Mouse (Mus musculus) midbrain, embryonic 10.5 days (tissue): Measurements from ENCODE around the gene Aldh3b1. TPM values are rescaled to one million over a fixed set of nuclear protein-coding genes. Genes with fewer than 3 reads are reported as not detected.

Experiments
- DNase-seq: peaks from one replicate; pipeline ENCODE4 v3.0.0-alpha.2; 2017; ENCODE audit warnings: low spot score
- H3K27ac ChIP-seq: fragments of 300-500 bp; sonication (generic); replicated peaks from 2 replicates; pipeline ENCODE4 v1.5.1; 2016; ENCODE audit warnings: mild to moderate bottlenecking
- H3K27me3 ChIP-seq: fragments of 300-500 bp; sonication (generic); 2 replicates; pipeline ENCODE4 v1.6.1; 2016; ENCODE audit warnings: low read depth, mild to moderate bottlenecking; ENCODE audit not compliant: poor library complexity, severe bottlenecking
- H3K36me3 ChIP-seq: fragments of 300-500 bp; sonication (generic); 2 replicates; pipeline ENCODE4 v1.6.1; 2016; ENCODE audit warnings: mild to moderate bottlenecking, moderate library complexity
- H3K4me1 ChIP-seq: fragments of 300-500 bp; sonication (generic); 2 replicates; pipeline ENCODE4 v1.6.1; 2016
- H3K4me3 ChIP-seq: fragments of 300-500 bp; sonication (generic); 2 replicates; pipeline ENCODE4 v1.5.1; 2016; ENCODE audit warnings: mild to moderate bottlenecking, moderate library complexity
- H3K9me3 ChIP-seq: fragments of 300-500 bp; sonication (generic); replicated peaks from 2 replicates; pipeline ENCODE4 v1.6.1; 2016; ENCODE audit warnings: mild to moderate bottlenecking
- WGBS: fragments of 180-500 bp; shearing (Covaris S2); methylation state at CpG from one replicate; pipeline ENCODE4 v1.1.7; 2016; 5-methylcytosine and 5-hydroxymethylcytosine counted together
- polyA plus RNA-seq: library from polyadenylated mRNA; unstranded; fragments of >200 nt; fragmentation: Nextera tagmentation; extraction: Ambion mirVana; gene quantifications from 2 replicates; pipeline ENCODE4 v1.2.1, GENCODE M21; 2016

The Aldh3b1 gene
- polyA plus RNA-seq, 1 experiment from 2014 or later: 0.73 TPM

DNA sequence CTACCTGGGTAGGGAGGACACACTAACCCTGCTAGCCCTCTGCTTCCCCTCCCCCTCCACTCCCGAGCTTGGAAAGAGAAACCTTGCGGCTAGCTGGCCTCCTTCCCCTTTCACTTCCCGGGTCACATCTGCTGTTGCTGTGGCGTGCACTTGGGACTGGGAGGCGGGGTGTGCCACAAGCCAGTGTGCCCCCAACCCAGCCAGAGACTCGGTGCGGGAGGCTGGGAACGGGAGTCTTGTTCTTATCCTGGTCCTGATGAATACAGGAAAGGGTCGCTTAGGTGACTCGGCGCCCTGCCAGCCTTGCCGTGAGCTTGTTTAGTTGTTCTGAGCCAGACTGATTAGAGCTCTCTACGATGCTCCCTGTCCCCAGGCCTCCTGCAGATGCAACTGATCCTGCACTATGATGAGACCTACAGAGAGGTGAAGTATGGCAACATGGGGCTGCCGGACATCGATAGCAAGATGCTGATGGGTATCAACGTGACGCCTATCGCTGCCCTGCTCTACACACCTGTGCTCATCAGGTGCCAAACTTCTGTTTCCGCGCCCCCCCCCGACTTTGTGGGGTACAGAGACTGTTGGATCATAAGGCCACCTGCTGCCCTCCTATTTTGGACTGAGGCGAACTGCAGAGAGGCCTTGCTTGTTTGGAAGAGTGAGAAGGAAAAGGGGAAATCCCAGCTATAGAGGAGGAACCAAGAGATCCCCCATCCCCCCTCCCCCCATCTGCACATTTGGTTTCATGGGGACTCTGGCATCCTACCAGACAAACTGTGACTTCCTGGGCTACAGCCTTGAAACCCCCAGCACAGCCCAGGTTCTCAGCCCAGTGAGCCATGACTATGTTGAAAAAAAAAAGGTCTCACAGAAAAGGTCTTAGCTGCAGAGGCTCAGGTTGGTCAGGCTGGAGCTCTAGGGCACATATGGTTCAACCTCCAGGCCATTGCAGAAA lies 6.6 kb upstream of the Aldh3b1 start:
- WGBS: 6% methylated on average over 22 of the region's 22 CpGs
- Histone ChIP-seq H3K27ac (peak overlapping the region; percentile 77), H3K27me3 (peaks cover 29% of the 10 kb centered on the region), H3K36me3 (no peaks in the 10 kb centered on the region), H3K4me1 (peaks cover 18% of the 10 kb centered on the region), H3K4me3 (peak overlapping the region; percentile 60), H3K9me3 (no peaks in the 10 kb centered on the region)
- peak; percentile 49 for DNase-seq

DNA sequence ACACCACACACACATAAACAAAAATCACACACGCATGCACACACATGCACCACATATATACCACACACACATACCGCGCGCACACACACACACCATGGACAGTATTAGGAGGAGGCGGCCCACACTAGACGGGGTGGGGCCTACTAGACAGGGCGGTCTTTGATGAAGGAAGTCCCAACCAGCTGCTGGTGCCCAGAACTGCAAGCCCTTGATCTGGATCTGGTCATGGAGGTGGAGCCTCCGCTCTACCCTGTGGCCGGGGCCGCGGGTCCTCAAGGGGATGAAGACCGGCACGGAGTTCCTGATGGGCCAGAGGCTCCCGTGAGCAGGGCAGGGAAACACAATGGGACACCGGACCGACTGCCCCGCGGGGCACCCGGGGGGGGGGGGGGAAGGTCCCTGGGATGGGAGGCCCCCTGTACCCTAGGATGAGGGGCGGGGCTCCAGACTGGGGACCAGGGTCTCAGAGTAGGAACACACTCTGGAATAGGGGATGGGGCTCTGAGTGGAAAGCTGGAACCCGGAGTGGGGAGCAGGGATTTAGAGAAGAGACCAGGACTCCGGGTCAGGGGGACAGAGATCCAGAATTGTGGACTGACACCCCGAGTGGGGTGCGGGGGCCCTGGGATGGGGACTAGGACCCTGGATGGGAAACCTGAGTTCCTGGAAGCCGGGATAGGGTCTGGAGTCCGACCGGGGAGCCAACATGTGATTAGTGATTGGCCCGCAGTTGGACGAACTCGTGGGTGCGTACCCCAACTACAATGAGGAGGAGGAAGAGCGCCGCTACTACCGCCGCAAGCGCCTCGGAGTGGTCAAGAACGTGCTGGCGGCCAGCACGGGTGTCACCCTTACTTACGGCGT lies 5.7 kb upstream of the Aldh3b1 start, which contains the start of gene Unc93b1:
Unc93b1 (plus strand) TSS at position 155 of the 864 bp plus-strand sequence.
- 6% methylated on average over 42 of the region's 42 CpGs for WGBS
- Histone ChIP-seq H3K4me3 (peak within 1 kb of the TSS; percentile 60), H3K4me1 (peaks cover 18% of the 10 kb centered on the region), H3K27ac (peak within 1 kb of the TSS; percentile 77), H3K27me3 (peaks cover 29% of the 10 kb centered on the region), H3K36me3 (no peaks in the 10 kb centered on the region), H3K9me3 (no peaks in the 10 kb centered on the region)
- peak; percentile 52 for DNase-seq

DNA sequence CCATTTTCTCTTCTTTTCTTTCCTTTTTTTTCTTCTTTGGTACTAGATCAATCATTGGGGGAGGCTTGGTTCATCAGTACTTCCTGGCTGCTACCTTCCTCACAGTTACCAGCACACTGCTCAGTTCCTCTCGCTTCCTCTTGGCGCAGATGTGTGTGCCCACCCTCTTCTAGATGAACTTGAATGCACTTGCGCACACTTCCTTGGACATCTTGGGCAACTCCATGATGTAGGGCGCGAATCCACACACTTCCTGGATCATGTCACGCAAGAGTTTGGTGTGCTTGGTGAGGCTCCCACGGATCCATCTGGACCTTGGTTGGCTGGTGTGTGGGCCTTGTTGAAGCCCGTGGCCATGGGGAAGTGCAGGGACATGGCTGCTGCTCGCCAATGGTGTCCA lies 2.1 kb upstream of the Aldh3b1 start:
- H3K4me3 ChIP-seq: no peak overlapping the region
- no peaks in the 10 kb centered on the region for H3K9me3 ChIP-seq
- WGBS: 90% methylated on average over 9 of the region's 9 CpGs
- peaks cover 22% of the 10 kb centered on the region for H3K27me3 ChIP-seq
- DNase-seq: no peak
- no peaks in the 10 kb centered on the region for H3K36me3 ChIP-seq
- H3K4me1 ChIP-seq: peaks cover 29% of the 10 kb centered on the region
- H3K27ac ChIP-seq: no peak overlapping the region

DNA sequence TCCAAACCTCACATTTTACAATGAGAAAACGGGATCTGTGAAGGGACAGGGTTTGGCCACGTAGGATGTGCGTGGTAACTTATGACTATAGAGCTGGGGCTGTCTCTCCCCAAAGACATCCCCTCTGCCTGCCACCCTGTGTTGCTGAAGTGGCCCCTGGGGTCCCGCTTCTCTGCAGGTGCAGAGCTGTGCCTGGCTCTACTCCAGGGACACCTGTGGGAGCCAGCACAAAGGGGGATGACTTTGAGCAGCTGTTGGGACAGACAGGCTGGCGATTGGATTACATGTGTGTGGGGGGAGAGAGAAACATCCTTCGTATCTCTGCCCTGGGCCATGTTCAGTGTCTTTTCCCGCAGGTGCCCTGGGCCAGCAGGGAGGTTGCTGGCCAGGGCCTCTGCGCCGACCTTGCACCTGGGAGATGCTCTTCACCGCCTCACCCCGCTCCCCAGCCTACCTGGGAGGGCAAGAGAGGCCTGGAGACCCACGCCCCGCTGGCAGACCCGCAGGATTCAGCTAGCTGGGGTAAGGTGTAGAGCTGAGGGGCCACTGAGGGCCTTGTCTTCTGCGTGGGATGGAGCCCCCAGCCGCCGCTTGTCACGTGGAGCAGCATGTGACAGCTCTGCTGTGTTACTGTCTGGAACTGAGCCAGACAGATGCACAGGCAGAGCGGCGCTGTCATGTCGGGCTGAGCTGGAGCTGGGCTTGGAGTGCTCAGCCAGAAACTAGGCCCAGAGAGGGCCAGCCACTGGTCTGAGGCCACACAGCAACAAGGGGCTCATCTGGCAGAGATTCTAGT lies 852 bp upstream of the Aldh3b1 start:
- no peak overlapping the region for H3K4me3 ChIP-seq

DNA sequence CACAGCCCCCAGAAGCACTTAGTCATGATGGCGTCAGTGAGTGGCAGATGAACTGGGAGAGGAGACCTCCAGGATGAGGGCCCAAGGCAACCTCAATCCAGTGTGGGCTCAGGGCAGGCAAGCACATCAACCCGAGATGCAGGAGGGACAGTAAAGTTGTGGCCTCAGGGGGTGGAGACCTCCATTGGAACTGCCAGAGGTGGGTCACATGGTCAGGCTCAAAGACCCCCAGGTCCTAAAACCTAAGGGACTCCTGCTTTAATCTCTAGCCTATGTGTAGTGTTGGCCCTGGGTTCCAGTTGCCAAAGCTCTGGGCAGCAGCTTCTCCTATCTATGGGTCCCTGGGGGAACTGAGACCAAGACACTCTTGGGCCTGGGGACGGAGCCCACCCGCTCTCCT lies 829 bp downstream of the Aldh3b1 start:
- DNase-seq: no peak
- no peaks in the 10 kb centered on the region for H3K36me3 ChIP-seq
- H3K9me3 ChIP-seq: no peaks in the 10 kb centered on the region
- WGBS: 78% methylated on average over 4 of the region's 4 CpGs
- H3K4me3 ChIP-seq: no peak overlapping the region
- no peaks in the 10 kb centered on the region for H3K27me3 ChIP-seq
- no peak overlapping the region for H3K27ac ChIP-seq
- H3K4me1 ChIP-seq: peaks cover 18% of the 10 kb centered on the region

More for the DNA sequence above, 852 bp upstream of the Aldh3b1 start:
- Histone ChIP-seq H3K36me3 (no peaks in the 10 kb centered on the region), H3K9me3 (no peaks in the 10 kb centered on the region), H3K27ac (no peak overlapping the region), H3K27me3 (peaks cover 10% of the 10 kb centered on the region), H3K4me1 (peaks cover 20% of the 10 kb centered on the region)
- WGBS: 77% methylated on average over 21 of the region's 21 CpGs
- no peak for DNase-seq

DNA sequence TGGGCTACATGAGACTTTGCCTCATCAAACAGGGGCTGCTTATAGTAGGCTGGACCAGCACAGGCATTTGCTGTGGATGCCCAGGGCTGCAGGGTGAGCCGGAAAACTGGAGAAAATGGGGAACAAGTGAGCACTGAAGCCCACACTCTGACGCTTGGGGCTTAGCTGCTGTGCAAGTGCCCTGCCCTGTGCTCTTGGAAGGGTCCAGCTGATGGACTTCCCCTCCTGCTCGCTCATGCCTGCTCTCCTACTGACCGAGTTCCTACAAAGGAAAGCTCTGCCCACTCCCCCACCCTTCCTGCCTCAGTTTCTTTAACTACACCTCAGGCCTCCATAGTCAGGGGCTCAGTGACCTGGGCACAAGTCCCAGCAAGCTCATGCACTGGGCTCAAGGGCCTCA lies 1.6 kb downstream of the Aldh3b1 start:
- no peak overlapping the region for H3K4me3 ChIP-seq
- no peaks in the 10 kb centered on the region for H3K9me3 ChIP-seq
- H3K36me3 ChIP-seq: no peaks in the 10 kb centered on the region
- H3K27me3 ChIP-seq: no peaks in the 10 kb centered on the region
- 81% methylated on average over 4 of the region's 4 CpGs for WGBS
- H3K4me1 ChIP-seq: peaks cover 23% of the 10 kb centered on the region
- no peak overlapping the region for H3K27ac ChIP-seq
- DNase-seq: no peak

DNA sequence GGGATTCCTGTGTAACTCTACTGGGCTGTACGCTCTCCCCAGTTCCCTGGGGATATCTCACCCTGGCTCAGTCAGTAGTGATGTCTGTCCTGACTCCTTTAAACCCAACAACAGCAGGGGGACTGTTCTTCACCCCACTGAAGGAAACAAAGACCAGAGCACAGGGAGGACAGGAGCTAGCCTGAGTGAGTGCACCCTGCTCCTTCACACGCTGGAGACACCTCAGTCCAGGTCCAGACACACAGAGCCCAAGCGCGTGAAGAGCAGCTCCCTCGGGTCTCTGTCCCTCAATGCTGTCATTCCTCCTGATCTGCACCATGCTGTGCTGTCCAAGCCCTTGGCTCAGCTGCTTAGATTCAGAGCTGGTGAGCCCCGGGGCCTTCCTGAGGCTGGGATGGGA lies 2.9 kb downstream of the Aldh3b1 start:
- H3K4me1 ChIP-seq: peaks cover 23% of the 10 kb centered on the region
- H3K4me3 ChIP-seq: no peak overlapping the region
- H3K27ac ChIP-seq: no peak overlapping the region
- WGBS: 69% methylated on average over 6 of the region's 6 CpGs
- no peaks in the 10 kb centered on the region for H3K27me3 ChIP-seq
- DNase-seq: no peak
- no peaks in the 10 kb centered on the region for H3K36me3 ChIP-seq
- no peaks in the 10 kb centered on the region for H3K9me3 ChIP-seq

DNA sequence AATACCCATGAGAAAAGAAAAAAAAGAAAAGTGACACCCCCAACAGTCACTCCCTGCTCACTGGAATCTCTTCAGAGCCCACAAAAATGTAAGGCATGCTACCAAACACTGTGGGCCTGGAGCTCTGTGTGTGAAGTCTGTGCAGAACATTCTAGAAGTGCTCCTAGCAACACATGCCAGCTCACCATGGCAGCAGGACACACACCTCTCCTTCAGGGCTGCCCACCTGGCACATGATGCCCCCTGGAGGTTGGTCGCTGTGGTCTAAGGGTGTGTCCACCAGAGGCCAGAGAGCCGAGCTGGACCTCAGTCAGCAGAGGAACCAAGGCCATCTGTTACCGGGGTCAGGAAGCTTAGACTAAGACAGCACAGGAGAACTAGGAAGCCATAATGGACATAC lies 3.3 kb downstream of the Aldh3b1 start:
- no peak overlapping the region for H3K27ac ChIP-seq
- 75% methylated on average over 3 of the region's 3 CpGs for WGBS

DNA sequence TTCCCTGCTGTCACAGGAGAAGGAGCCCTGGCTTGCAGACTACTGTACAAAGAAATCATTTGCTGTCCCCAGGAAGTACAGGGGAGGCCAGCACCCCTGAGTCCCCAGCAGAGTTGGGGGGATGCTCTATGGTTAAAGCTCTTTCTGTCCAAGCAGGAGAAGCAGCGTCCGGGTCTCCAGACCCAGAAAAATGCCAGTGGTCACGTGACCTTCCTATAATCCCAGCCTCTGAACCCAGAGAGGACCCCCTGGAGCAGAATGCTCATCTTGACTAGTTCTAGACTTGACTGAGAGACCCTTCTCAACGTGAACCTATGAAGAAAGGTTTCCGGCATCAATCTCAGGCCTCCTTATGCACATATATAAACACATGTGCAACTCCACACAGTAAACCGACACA lies 3.7 kb downstream of the Aldh3b1 start:
- Histone ChIP-seq H3K27me3 (no peaks in the 10 kb centered on the region), H3K9me3 (no peaks in the 10 kb centered on the region), H3K4me1 (peaks cover 23% of the 10 kb centered on the region), H3K36me3 (no peaks in the 10 kb centered on the region), H3K27ac (no peak overlapping the region), H3K4me3 (no peak overlapping the region)
- DNase-seq: no peak
- WGBS: 77% methylated on average over 6 of the region's 6 CpGs

More for the DNA sequence above, 3.3 kb downstream of the Aldh3b1 start:
- Histone ChIP-seq H3K36me3 (no peaks in the 10 kb centered on the region), H3K4me1 (peaks cover 23% of the 10 kb centered on the region), H3K4me3 (no peak overlapping the region), H3K9me3 (no peaks in the 10 kb centered on the region), H3K27me3 (no peaks in the 10 kb centered on the region)
- DNase-seq: no peak

DNA sequence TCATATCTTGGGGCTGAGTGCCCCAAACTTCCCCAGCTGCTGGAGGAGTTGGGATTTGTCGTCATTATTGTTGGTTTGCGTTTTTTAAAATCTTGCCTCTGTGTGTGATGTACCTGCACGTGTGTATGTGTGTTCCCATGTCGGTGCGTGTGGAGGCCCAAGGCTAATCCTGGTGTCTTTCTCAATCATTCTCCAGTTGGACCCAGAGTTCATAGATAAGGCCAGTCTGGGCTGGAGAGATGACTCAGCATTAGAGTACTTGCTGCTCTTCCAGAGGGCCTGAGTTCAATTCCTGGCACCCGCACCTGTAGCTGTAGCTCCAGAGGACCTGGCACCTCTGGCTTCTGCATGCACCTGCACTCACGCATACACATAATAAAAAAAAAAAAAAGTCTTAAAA lies 4.7 kb downstream of the Aldh3b1 start:
- no peak overlapping the region for H3K27ac ChIP-seq
- H3K4me3 ChIP-seq: no peak overlapping the region
- no peaks in the 10 kb centered on the region for H3K27me3 ChIP-seq
- no peak for DNase-seq
- H3K9me3 ChIP-seq: no peaks in the 10 kb centered on the region
- H3K4me1 ChIP-seq: peaks cover 23% of the 10 kb centered on the region
- H3K36me3 ChIP-seq: no peaks in the 10 kb centered on the region
- WGBS: 87% methylated on average over 7 of the region's 7 CpGs

DNA sequence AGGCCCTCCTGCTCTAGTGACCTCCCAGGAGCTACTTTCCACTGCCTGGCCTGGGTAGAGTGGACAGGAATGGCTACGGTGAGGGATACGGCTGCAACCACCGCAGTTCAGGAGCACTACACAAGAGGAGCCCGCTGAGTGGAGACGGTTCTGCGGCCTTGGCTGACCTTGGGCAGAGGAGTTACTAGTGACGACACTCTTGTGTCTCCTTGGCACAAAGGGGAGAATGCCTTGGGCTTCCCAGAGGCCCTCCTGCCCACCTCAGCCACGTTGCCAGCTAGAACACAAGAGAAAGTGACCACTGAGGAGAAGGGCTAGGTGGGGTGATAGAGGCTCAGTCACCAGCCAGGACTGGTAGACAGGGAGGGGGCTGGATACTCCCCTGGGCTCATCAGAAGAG lies 5.4 kb downstream of the Aldh3b1 start:
- 79% methylated on average over 8 of the region's 8 CpGs for WGBS

DNA sequence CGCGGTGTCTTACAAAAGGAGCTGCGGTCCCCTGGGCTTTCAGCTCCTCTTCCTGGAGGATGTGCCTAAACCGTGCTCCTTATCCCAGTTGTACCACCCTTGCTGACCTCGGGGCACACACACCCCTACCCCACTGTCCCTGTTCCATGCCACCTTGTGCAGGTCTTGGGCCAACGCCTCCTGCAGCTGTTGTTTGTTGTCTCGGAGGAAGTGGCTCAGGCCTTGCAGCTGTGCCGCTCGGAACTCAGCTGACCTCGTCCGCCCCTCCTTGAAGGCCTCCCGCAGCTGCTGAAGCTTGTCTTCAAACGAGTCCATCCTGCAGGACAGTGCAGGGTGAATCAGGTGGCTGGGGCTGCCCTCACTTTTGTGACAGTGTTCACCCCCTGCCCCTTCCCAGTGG lies 6.0 kb downstream of the Aldh3b1 start:
- H3K4me3 ChIP-seq: no peak overlapping the region
- H3K36me3 ChIP-seq: no peaks in the 10 kb centered on the region
- H3K9me3 ChIP-seq: no peaks in the 10 kb centered on the region
- no peaks in the 10 kb centered on the region for H3K27me3 ChIP-seq
- DNase-seq: no peak
- WGBS: 52% methylated on average over 13 of the region's 13 CpGs
- H3K27ac ChIP-seq: peak overlapping the region; percentile 7
- peaks cover 16% of the 10 kb centered on the region for H3K4me1 ChIP-seq

More for the DNA sequence above, 5.4 kb downstream of the Aldh3b1 start:
- H3K27ac ChIP-seq: peak overlapping the region; percentile 7
- H3K4me1 ChIP-seq: peaks cover 18% of the 10 kb centered on the region
- no peaks in the 10 kb centered on the region for H3K27me3 ChIP-seq
- H3K36me3 ChIP-seq: no peaks in the 10 kb centered on the region
- no peak overlapping the region for H3K4me3 ChIP-seq
- H3K9me3 ChIP-seq: no peaks in the 10 kb centered on the region
- DNase-seq: no peak
